Mouse (Mus musculus): ENCODE measurements at regions not wholly inside any gene's neighbourhood (a gene's known extent, or its start where the extent isn't known, plus 50 kb on each side); places are given as distances from the start of the nearest gene placed in this dataset.

- TF ChIP-seq HCFC1 (IDR thresholded peaks at IDR 0.05; ENCODE audit: low read depth, low read length) (no peak), POLR2A (IDR thresholded peaks at IDR 0.05; ENCODE audit: low read depth, low read length) (no peak)
These were observed 103.3 kb upstream of the Cadm1 start for GRCm38 (mm10) chr9:47426712-47427111.
